Mouse (Mus musculus) intestine, embryonic 14.5 days (tissue): ENCODE results near the gene Eno1. TPM values are rescaled to one million over a fixed set of nuclear protein-coding genes. Genes with fewer than 3 reads are reported as not detected.

Experiments used
- ATAC-seq: fragments of 200-750 bp; cut with Nextera tagmentation; replicated peaks from 2 replicates; pipeline ENCODE4 v1.8.0; 2017; ENCODE audit warnings: low read depth, moderate number of reproducible peaks, moderate TSS enrichment, moderate library complexity; ENCODE audit not compliant: low FRiP score, low TSS enrichment
- DNase-seq: peaks from one replicate; pipeline ENCODE4 v3.0.0-alpha.2; 2018; ENCODE audit warnings: low spot score
- H3K27ac ChIP-seq: fragments of 300-500 bp; sonication (generic); 2 replicates; pipeline ENCODE4 v1.5.1; 2014; ENCODE audit warnings: low read depth, mild to moderate bottlenecking, control low read depth
- H3K27me3 ChIP-seq: fragments of 300-500 bp; sonication (generic); replicated peaks from 2 replicates; pipeline ENCODE4 v1.6.1; 2014; ENCODE audit warnings: low read length, control low read depth; ENCODE audit not compliant: control insufficient read depth, insufficient read depth
- H3K36me3 ChIP-seq: fragments of 300-500 bp; sonication (generic); 2 replicates; pipeline ENCODE4 v1.6.1; 2014; ENCODE audit warnings: low read length, control low read depth; ENCODE audit not compliant: control insufficient read depth, insufficient read depth
- H3K4me1 ChIP-seq: fragments of 300-500 bp; sonication (generic); replicated peaks from 2 replicates; pipeline ENCODE4 v1.6.1; 2014; ENCODE audit warnings: low read length, control low read depth, mixed read lengths; ENCODE audit not compliant: control insufficient read depth, insufficient read depth
- H3K4me2 ChIP-seq: fragments of 300-500 bp; sonication (generic); 2 replicates; pipeline ENCODE4 v1.6.1; 2014; ENCODE audit warnings: low read length
- H3K4me3 ChIP-seq: fragments of 300-500 bp; sonication (generic); 2 replicates; pipeline ENCODE4 v1.5.1; 2014; ENCODE audit warnings: low read depth, low read length, control low read depth, mixed read lengths
- H3K9ac ChIP-seq: fragments of 300-500 bp; sonication (generic); 2 replicates; pipeline ENCODE4 v1.6.1; 2014; ENCODE audit warnings: mild to moderate bottlenecking, low read length
- H3K9me3 ChIP-seq: fragments of 300-500 bp; sonication (generic); 2 replicates; pipeline ENCODE4 v1.6.1; 2016; ENCODE audit warnings: low read length, control low read depth; ENCODE audit not compliant: control insufficient read depth
- WGBS: fragments of 180-500 bp; shearing (Covaris S2); extraction: QIAGEN DNeasy Blood & Tissue Kit; methylation state at CpG from one replicate; pipeline ENCODE4 v1.1.7; 2014; 5-methylcytosine and 5-hydroxymethylcytosine counted together
- polyA plus RNA-seq: library from polyadenylated mRNA; unstranded; fragments of >200 nt; fragmentation: Nextera tagmentation; extraction: Ambion mirVana; gene quantifications from 2 replicates; pipeline ENCODE4 v1.2.1, GENCODE M21; 2014

Eno1 gene
- polyA plus RNA-seq, 1 experiment from 2014 or later = 1,939 TPM

- Histone ChIP-seq H3K9ac (no peak overlapping the region), H3K4me2 (no peak overlapping the region), H3K4me1 (0 out of 2 replicates have a peak, but pooled peaks cover 6% of the 10 kb centered on the region), H3K27me3 (no peaks in the 10 kb centered on the region), H3K27ac (no peak overlapping the region), H3K4me3 (no peak overlapping the region), H3K36me3 (no peaks in the 10 kb centered on the region), H3K9me3 (no peaks in the 10 kb centered on the region)
- DNase-seq (no peak), ATAC-seq (no peak)
- 95% methylated on average over 5 of the region's 5 CpGs for WGBS
Observed at GRCm38 (mm10) chr4:150209751-150210150, 26.8 kb upstream of the Eno1 start.

GRCm38 (mm10) chr4:150210306-150210705 is 26.2 kb upstream of the Eno1 start:
- no peak overlapping the region for H3K4me2 ChIP-seq
- H3K4me3 ChIP-seq = no peak overlapping the region
- WGBS = 81% methylated on average over 8 of the region's 8 CpGs
- H3K36me3 ChIP-seq = no peaks in the 10 kb centered on the region
- ATAC-seq (no peak), DNase-seq (no peak)
- H3K9ac ChIP-seq = no peak overlapping the region
- no peak overlapping the region for H3K27ac ChIP-seq
- no peaks in the 10 kb centered on the region for H3K27me3 ChIP-seq
- 0 out of 2 replicates have a peak, but pooled peaks cover 6% of the 10 kb centered on the region for H3K4me1 ChIP-seq
- no peaks in the 10 kb centered on the region for H3K9me3 ChIP-seq

- DNase-seq (no peak), ATAC-seq (peak; percentile 1; the same call in 1 of the 2 replicates)
- Histone ChIP-seq H3K4me3 (peak overlapping the region; percentile 30; the same call in 1 of the 2 replicates), H3K9ac (no peak overlapping the region), H3K4me1 (0 out of 2 replicates have a peak, but pooled peaks cover 6% of the 10 kb centered on the region), H3K27me3 (no peaks in the 10 kb centered on the region), H3K4me2 (peak overlapping the region; percentile 57), H3K36me3 (no peaks in the 10 kb centered on the region), H3K9me3 (no peaks in the 10 kb centered on the region), H3K27ac (no peak overlapping the region)
- 53% methylated on average over 10 of the region's 10 CpGs for WGBS
Observed at GRCm38 (mm10) chr4:150211930-150212552, 24.5 kb upstream of the Eno1 start.

- Histone ChIP-seq H3K4me3 (peak overlapping the region; percentile 30), H3K36me3 (no peaks in the 10 kb centered on the region), H3K9me3 (no peaks in the 10 kb centered on the region), H3K4me2 (peak overlapping the region; percentile 57), H3K9ac (peak overlapping the region; percentile 38), H3K27ac (no peak overlapping the region), H3K4me1 (0 out of 2 replicates have a peak, but pooled peaks cover 6% of the 10 kb centered on the region), H3K27me3 (no peaks in the 10 kb centered on the region)
- peak; percentile 68 for DNase-seq
- 2% methylated on average over 15 of the region's 15 CpGs for WGBS
- peak; percentile 78 for ATAC-seq
Observed at GRCm38 (mm10) chr4:150212553-150212971, 24.0 kb upstream of the Eno1 start.

DNA sequence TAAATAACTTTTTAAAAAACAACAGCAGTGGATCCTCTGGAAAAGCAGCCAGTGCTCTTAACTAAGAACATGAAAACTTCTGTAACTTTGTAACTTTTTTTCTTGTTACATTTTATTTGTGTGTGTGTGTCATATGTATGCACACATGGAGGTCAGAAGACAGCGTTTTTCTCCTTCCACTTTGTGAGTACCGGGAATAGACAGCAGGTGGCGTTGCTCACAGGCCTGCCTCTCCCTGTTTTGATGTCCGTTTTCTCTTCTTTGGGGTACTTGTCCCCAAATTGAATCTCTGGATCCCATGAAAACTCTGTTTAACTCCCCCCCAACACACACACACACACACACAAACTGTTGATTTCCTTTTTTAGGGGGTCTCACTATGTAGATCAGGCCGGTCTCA is 22.6 kb upstream of the Eno1 start:
- H3K9ac ChIP-seq = no peak overlapping the region
- H3K36me3 ChIP-seq = no peaks in the 10 kb centered on the region
- H3K27ac ChIP-seq = no peak overlapping the region
- H3K27me3 ChIP-seq = no peaks in the 10 kb centered on the region
- 0 out of 2 replicates have a peak, but pooled peaks cover 6% of the 10 kb centered on the region for H3K4me1 ChIP-seq
- 38% methylated on average over 5 of the region's 5 CpGs for WGBS
- H3K4me3 ChIP-seq = no peak overlapping the region
- no peaks in the 10 kb centered on the region for H3K9me3 ChIP-seq
- no peak overlapping the region for H3K4me2 ChIP-seq
- DNase-seq (no peak), ATAC-seq (no peak)

DNA sequence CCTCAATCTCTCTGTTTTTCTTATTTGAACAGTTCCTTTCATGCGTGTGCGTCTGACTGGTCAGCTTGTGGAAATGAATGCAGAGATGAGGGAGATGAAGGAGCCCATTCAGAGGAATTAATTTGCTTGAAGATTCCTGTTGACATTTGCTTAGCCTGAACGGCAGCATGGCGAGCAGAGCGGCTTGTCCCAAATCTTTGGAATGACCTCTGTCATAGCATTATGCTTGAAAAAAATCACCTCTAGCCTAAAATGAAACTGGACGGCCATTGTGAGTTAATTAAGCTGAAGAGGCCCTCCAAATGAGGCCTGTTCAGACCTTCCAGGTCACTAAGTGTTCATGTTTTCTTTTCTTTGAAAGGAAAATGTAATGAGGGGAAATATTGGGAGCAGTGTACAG is 20.1 kb upstream of the Eno1 start:
- Histone ChIP-seq H3K9ac (no peak overlapping the region), H3K4me3 (no peak overlapping the region), H3K4me2 (no peak overlapping the region), H3K4me1 (0 out of 2 replicates have a peak, but pooled peaks cover 6% of the 10 kb centered on the region), H3K9me3 (no peaks in the 10 kb centered on the region), H3K27ac (no peak overlapping the region), H3K27me3 (no peaks in the 10 kb centered on the region), H3K36me3 (no peaks in the 10 kb centered on the region)
- ATAC-seq = no peak
- no peak for DNase-seq
- WGBS = 72% methylated on average over 6 of the region's 6 CpGs

DNA sequence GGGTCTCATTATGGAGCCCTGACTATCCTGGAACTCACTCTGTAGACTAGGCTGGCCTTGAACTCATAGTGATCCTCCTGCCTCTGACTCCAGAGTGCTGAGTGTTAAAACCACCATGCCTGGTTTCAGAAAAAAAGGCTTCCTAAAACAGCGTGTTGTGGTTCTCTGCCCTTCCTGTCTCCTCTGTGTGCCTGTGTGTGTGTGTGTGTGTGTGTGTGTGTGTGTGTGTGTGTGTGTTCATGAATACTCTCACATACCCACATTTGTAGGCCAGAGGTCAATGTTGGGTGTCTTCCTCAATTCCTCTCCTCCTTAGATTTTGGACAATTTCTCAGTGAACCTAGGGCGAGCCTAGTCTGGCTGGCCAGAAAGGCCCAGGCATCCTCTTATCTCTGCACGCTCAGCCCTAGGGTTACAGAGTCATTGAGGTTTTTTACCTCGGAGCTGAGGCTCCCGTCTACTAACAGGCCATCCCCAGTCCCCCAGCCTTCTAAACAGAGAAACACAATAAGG is 19.4 kb upstream of the Eno1 start:
- ATAC-seq (no peak), DNase-seq (no peak)
- H3K27ac ChIP-seq = no peak overlapping the region
- no peaks in the 10 kb centered on the region for H3K27me3 ChIP-seq
- H3K4me3 ChIP-seq = no peak overlapping the region
- 0 out of 2 replicates have a peak, but pooled peaks cover 6% of the 10 kb centered on the region for H3K4me1 ChIP-seq
- H3K9me3 ChIP-seq = no peaks in the 10 kb centered on the region
- H3K9ac ChIP-seq = no peak overlapping the region
- H3K36me3 ChIP-seq = no peaks in the 10 kb centered on the region
- 72% methylated on average over 5 of the region's 5 CpGs for WGBS
- H3K4me2 ChIP-seq = no peak overlapping the region

GRCm38 (mm10) chr4:150217935-150218334 is 18.6 kb upstream of the Eno1 start:
- Histone ChIP-seq H3K27me3 (no peaks in the 10 kb centered on the region), H3K4me3 (no peak overlapping the region), H3K4me2 (no peak overlapping the region), H3K4me1 (0 out of 2 replicates have a peak, but pooled peaks cover 3% of the 10 kb centered on the region), H3K27ac (no peak overlapping the region), H3K9me3 (no peaks in the 10 kb centered on the region), H3K9ac (no peak overlapping the region), H3K36me3 (no peaks in the 10 kb centered on the region)
- DNase-seq (no peak), ATAC-seq (no peak)
- WGBS = 100% methylated on average over 1 of the region's 1 CpGs
